Mouse (Mus musculus): ENCODE data around the gene Brca2. TPM values are rescaled to one million over a fixed set of nuclear protein-coding genes. Genes with fewer than 3 reads are reported as not detected.
"Not testable (repeated sequence)": the region's sequence is repeated elsewhere in the genome, so short reads cannot be mapped to it uniquely, and the experiment has no call there.

Gene Brca2
- 1 to 10 TPM; 8.6 to 9.8 TPM for polyA plus RNA-seq (2017; shearing (Covaris generic))

GRCm38 (mm10) chr5:150521937-150522866 lies at the start of gene Brca2:
Gene Brca2 (plus strand): TSS chr5:150522630.
- ATAC-seq, result peak; percentile 92

DNA sequence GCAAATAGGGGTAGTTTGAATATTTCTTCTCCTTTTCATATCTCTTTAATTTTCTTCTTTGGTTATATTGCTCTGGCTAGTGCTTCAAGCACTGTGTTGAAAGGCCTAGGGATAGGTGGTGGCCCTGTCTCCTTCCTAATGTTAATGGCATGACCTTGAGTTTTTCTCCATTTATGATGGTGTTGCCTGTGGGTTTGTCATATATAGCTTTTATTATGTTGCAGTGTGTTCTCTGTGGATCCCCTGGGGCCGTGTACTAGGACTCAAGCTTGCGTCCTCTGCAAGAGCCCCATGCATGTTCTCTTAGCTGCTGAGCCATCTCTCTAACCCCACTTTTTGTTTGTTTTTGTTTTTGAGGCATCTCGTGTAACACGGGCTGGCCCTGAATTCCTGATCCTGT lies 45.1 kb upstream of the Brca2 start:
- peak; percentile 67 for ATAC-seq

- no peak for ATAC-seq
Observed at GRCm38 (mm10) chr5:150478612-150479011, 43.8 kb upstream of the Brca2 start.

- peak; percentile 39 for ATAC-seq
Observed at GRCm38 (mm10) chr5:150485198-150485597, 37.2 kb upstream of the Brca2 start.

DNA sequence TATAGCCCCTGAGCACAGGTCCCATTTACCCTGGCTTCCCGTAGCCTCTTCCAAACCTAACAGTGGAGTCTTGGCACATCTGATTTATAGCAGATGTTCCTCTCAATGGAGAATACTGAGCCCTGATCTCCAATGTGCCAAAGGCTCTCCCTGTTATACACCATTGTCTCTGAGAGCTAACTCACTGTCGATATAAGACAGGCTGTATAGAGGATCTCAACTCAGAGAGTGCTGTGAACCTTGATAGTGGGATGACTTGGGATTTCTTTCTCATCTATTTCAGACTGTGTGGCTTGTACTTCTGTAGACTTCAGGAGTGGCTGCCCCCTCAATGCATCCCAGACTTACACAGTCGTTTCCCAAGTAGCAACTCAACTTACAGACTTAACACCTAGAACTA lies 32.1 kb upstream of the Brca2 start:
- no peak for ATAC-seq

DNA sequence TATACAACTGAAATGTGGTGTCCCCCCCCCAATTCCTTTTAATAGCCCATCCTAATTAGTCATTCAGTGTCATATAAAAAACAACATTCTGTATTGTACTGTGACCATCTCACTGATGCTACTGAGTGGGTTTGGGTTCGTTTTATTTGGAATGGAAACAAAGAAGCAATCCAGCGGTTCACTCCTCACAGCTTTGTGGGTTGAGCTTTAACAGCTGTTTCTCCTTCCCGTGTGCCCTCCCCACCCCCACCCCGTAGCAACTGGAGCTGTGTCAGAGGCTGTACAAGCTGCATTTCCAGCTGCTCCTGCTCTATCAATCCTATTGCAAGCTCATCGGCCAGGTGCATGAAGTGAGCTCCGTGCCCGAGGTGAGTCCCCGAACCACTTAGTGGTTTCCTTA lies 31.6 kb upstream of the Brca2 start:
- no peak for ATAC-seq

GRCm38 (mm10) chr5:150491573-150492173 lies 30.8 kb upstream of the Brca2 start:
- ATAC-seq, result not testable (repeated sequence)

DNA sequence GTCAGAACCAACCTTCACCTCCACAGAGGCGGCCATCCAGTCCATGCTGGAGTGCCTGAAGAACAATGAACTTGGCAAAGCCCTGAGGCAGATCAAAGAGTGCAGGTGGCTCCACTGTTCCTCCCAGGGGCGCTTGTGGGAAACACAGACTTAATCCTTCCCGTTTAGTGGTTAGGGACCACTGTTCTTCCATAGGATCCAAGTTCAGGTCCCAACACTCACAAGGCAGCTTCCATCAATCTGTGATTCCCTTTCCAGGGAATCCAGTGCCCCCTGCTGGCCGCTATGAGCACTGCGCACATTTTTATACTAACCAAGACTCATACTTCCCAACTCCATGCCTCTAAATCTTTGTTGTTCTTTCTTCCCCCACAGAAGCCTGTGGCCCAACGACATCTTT lies 26.6 kb upstream of the Brca2 start:
- no peak for ATAC-seq

- no peak for ATAC-seq
Observed at GRCm38 (mm10) chr5:150510451-150511225, 11.8 kb upstream of the Brca2 start.

DNA sequence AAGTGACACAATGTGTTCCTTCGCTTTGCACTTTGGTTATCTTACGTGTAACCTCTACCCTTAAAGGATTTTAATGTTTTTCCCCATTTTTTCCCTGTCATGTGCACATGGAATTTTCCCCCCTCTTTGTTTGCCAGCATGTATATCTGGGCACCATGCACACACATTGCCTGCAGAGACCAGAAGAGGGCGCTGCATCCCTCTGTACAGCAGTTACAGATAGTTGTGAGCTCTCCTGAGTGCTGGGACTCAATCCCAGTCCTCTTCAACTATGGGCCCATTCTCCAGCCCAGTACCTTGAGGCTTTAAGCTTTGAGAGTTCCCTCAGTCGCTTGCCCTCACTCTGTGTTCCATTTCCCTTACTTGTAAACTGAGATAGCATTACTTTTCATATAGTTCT lies 9.2 kb upstream of the Brca2 start:
- ATAC-seq, result no peak

DNA sequence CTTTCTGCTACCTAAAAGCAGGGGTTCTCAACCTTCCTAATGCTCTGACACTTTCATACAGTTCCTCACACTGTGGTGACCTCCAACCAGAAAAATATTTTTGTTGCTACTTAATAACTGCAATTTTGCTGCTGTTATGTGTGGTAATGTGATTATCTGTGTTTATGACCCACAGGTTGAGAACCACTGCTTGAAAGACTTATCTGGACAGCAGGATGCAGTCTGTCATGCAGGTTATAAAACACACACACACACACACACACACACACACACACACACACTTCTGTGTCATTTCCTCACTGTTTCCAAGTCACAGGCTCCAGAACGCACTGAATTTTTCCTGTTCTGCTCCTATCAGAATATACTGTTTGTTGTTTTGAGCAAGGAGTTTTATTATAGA lies 8.4 kb upstream of the Brca2 start:
- ATAC-seq, result no peak

- ATAC-seq, result no peak
Observed at GRCm38 (mm10) chr5:150518064-150518463, 4.4 kb upstream of the Brca2 start, which contains the start of gene Zar1l. Gene Zar1l (minus strand): TSS chr5:150518164.

- peak; percentile 54 for ATAC-seq
Observed at GRCm38 (mm10) chr5:150519551-150519950, 2.9 kb upstream of the Brca2 start.

GRCm38 (mm10) chr5:150522867-150523234 lies 421 bp downstream of the Brca2 start:
- ATAC-seq, result no peak

GRCm38 (mm10) chr5:150525239-150525638 lies 2.8 kb downstream of the Brca2 start:
- no peak for ATAC-seq

- ATAC-seq, result no peak
Observed at GRCm38 (mm10) chr5:150541302-150541701, 18.9 kb downstream of the Brca2 start.

GRCm38 (mm10) chr5:150543184-150543583 lies 20.8 kb downstream of the Brca2 start:
- no peak for ATAC-seq

DNA sequence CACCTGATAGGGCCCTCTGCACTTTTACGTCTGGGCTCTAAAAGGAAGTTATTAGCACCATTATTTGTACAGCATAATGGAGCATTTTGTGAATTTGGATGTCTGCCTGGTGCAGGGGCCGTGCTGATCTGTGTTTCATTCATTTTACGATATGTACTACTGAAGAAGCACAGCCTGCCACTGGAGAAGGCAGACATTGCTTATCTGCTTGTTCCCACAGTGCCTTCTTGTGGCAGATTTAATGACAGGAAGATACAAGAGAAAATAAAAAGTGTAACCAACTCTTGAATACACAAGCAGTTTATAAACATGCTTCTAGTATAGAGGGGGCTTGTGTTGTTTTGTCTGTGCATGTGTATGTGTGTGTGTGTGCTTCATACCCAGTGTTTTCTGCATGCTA lies 29.2 kb downstream of the Brca2 start:
- no peak for ATAC-seq

DNA sequence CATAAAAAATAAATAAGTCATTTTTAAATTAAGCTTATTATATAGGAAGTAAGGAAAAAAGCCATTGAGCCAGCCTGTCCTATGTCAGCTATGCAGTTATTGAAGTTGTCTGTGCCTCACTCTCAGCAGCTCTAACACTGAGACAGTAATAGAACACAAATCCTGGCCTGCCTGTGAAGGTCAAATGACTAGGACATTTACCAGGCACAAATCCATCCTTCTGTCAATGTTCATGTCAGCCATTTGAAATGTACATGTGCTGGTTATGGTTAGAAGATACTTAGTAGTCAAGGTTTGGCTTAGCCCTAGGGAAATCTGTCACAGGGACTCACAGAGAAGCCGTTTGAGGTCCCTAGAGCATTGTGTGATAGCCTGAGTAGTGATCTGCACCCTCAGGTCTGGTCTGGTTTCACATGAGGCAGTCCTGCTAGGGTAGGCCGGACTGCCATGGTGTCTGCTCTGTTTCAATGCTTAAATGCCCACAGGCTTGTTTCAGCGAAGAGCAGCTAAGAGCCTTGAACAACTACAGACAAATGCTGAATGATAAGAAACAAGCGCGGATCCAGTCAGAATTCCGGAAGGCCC lies 37.2 kb downstream of the Brca2 start:
- ATAC-seq, result no peak

DNA sequence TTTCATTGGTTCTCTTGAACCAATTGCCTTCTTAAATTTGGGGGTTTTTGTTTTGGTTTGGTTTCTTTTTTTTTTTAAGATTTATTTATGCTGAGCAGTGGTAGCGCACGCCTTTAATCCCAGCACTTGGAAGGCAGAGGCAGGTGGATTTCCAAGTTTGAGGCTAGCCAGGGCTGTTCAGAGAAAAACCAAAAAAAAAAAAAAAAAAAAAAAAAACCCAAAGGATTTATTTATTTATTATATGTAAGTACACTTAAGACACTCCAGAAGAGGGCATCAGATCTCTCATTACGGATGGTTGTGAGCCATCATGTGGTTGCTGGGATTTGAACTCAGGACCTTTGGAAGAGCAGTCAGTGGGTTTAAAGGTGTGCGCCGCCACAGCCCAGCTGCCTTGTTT lies 38.4 kb downstream of the Brca2 start:
- no peak for ATAC-seq

DNA sequence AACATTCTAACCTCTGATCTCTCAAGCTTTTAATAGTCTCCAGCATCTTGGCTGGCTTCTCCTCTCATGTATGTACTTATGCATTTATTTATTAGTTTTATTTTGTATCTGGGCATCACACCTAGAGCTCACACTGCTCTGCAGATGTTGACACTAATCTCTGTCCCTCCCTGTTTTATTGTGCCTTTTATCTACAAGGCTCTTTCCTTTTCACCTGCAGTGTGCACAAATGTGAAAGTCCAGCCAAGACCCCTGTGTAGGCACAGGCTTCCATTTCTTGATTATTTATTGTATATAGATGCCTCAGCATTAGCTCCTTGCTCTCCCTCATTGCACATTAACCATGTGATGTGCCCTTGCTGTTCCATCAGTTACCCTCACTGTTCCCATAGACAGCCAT lies 38.9 kb downstream of the Brca2 start:
- ATAC-seq, result no peak

- no peak for ATAC-seq
Observed at GRCm38 (mm10) chr5:150561783-150562182, 39.4 kb downstream of the Brca2 start.

DNA sequence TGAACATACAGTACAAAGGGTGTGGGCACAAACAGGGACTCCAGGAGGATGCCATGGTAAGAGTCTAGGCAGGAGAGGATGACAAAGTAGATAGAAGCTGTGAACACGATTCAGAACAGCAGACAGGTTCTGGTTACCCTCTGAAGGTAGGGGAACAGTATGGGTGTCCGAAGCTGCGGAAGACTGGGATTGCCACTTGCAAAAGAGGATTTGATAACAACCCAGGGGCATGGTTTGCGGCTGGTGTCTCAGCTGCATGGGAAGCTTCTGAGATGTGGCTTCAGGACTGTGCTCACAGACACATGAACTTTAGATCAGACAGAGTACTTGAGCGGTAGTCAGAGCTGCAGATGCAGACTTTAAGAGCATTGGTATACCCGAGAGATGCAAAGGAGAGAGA lies 42.0 kb downstream of the Brca2 start:
- ATAC-seq, result no peak
